Mouse (Mus musculus): ENCODE measurements around the gene Jmjd8. TPM values are rescaled to one million over a fixed set of nuclear protein-coding genes. Genes with fewer than 3 reads are reported as not detected.

Gene Jmjd8
- polyA plus RNA-seq, 1 experiment: 40.7 TPM

Other genes with a start within 250 kb of the Jmjd8 start
- 8.9 and 14.4 TPM in 2 replicates for gene Lmf1, start 249.8 kb upstream of the Jmjd8 start, polyA plus RNA-seq (2012; rRNA removed)
- gene Gng13, start 111.7 kb upstream of the Jmjd8 start, polyA plus RNA-seq (2012; rRNA removed): 0.26 and 0.48 TPM in 2 replicates
- 32.4 and 35.5 TPM in 2 replicates for gene Chtf18, start 101.4 kb upstream of the Jmjd8 start, polyA plus RNA-seq (2012; rRNA removed)
- gene Rpusd1, start 101.2 kb upstream of the Jmjd8 start, polyA plus RNA-seq (2012; rRNA removed): 18.4 and 32.8 TPM in 2 replicates
- 0.02 and 0.05 TPM in 2 replicates for gene Mslnl, start 92.8 kb upstream of the Jmjd8 start, polyA plus RNA-seq (2012; rRNA removed)
- gene Msln, start 74.5 kb upstream of the Jmjd8 start, polyA plus RNA-seq (2012; rRNA removed): 0.12 and 0.66 TPM in 2 replicates
- 16.3 and 21.2 TPM in 2 replicates for gene Narfl, start 55.1 kb upstream of the Jmjd8 start, polyA plus RNA-seq (2012; rRNA removed)
- 111 and 132 TPM in 2 replicates for gene Haghl, start 43.2 kb upstream of the Jmjd8 start, polyA plus RNA-seq (2012; rRNA removed)
- 0.09 and 0.10 TPM in 2 replicates for gene Ccdc78, start 42.3 kb upstream of the Jmjd8 start, polyA plus RNA-seq (2012; rRNA removed)
- 88.5 and 121 TPM in 2 replicates for gene Fam173a, start 36.0 kb upstream of the Jmjd8 start, polyA plus RNA-seq (2012; rRNA removed)
- 0.35 TPM in 1 of 2 replicates, not detected in the other for gene AC134908.4, start 33.2 kb upstream of the Jmjd8 start, polyA plus RNA-seq (2012; rRNA removed)
- gene Metrn, start 31.7 kb upstream of the Jmjd8 start, polyA plus RNA-seq (2012; rRNA removed): 185 and 306 TPM in 2 replicates
- 22.0 and 23.9 TPM in 2 replicates for gene Fbxl16, start 19.8 kb upstream of the Jmjd8 start, polyA plus RNA-seq (2012; rRNA removed)
- gene Wdr24, start 5.2 kb upstream of the Jmjd8 start, polyA plus RNA-seq (2012; rRNA removed): 31.7 and 41.2 TPM in 2 replicates
- 262 and 275 TPM in 2 replicates for gene Stub1, start 4.5 kb downstream of the Jmjd8 start, polyA plus RNA-seq (2012; rRNA removed)
- gene Rhbdl1, start 8.4 kb downstream of the Jmjd8 start, polyA plus RNA-seq (2012; rRNA removed): 10.0 and 12.2 TPM in 2 replicates
- gene Gm20683, start 12.9 kb downstream of the Jmjd8 start, polyA plus RNA-seq (2012; rRNA removed): 4.6 and 8.4 TPM in 2 replicates
- 83.1 and 93.9 TPM in 2 replicates for gene Rhot2, start 16.0 kb downstream of the Jmjd8 start, polyA plus RNA-seq (2012; rRNA removed)
- gene Wdr90, start 32.6 kb downstream of the Jmjd8 start, polyA plus RNA-seq (2012; rRNA removed): 66.2 and 66.6 TPM in 2 replicates
- gene Mcrip2, start 39.9 kb downstream of the Jmjd8 start, polyA plus RNA-seq (2012; rRNA removed): 7.2 and 8.3 TPM in 2 replicates
- gene Mettl26, start 46.2 kb downstream of the Jmjd8 start, polyA plus RNA-seq (2012; rRNA removed): 62.4 and 68.5 TPM in 2 replicates
- 1.1 and 1.2 TPM in 2 replicates for gene Wfikkn1, start 52.0 kb downstream of the Jmjd8 start, polyA plus RNA-seq (2012; rRNA removed)
- 37.2 and 44.0 TPM in 2 replicates for gene Rab40c, start 90.9 kb downstream of the Jmjd8 start, polyA plus RNA-seq (2012; rRNA removed)
- 78.0 and 105 TPM in 2 replicates for gene Pigq, start 116.1 kb downstream of the Jmjd8 start, polyA plus RNA-seq (2012; rRNA removed)
- gene Nhlrc4, start 116.1 kb downstream of the Jmjd8 start, polyA plus RNA-seq (2012; rRNA removed): 0.52 and 0.92 TPM in 2 replicates
- 0.10 TPM in 2 replicates for gene A930017K11Rik, start 123.7 kb downstream of the Jmjd8 start, polyA plus RNA-seq (2012; rRNA removed)
- 30.1 and 36.6 TPM in 2 replicates for gene Capn15, start 156.9 kb downstream of the Jmjd8 start, polyA plus RNA-seq (2012; rRNA removed)
- 49.1 and 66.0 TPM in 2 replicates for gene Rab11fip3, start 240.7 kb downstream of the Jmjd8 start, polyA plus RNA-seq (2012; rRNA removed)

Data from central nervous system, embryonic 11.5 days (tissue).